Mouse (Mus musculus) megakaryocyte, adult 5-6 weeks (primary cell): ENCODE measurements around the gene Mtus2. TPM values are rescaled to one million over a fixed set of nuclear protein-coding genes. Genes with fewer than 3 reads are reported as not detected.

ENCODE experiments used
- ATAC-seq: 2 replicates; pipeline ENCODE4 v1.8.0; 2016; ENCODE audit warnings: mild to moderate bottlenecking, inconsistent platforms; ENCODE audit not compliant: poor library complexity, severe bottlenecking
- total RNA-seq, 2 experiments: library from RNA; stranded (forward) in 1 of 2; stranded (reverse) in 1 of 2; fragments of 153-499, 151-499 nt in 1 of 2; fragments of 221-1000, 200-1000 nt in 1 of 2; gene quantifications; 2 replicates each; pipeline versions ENCODE4 v1.2.3 to v1.2.4; 2015 to 2017

Gene Mtus2
- total RNA-seq, 2 experiments from 2014 or later: 0.78 to 1.1 TPM

GRCm38 (mm10) chr5:147957592-147958271 lies 612 bp downstream of the Mtus2 start:
- no peak for ATAC-seq

GRCm38 (mm10) chr5:147958552-147958951 lies 1.4 kb downstream of the Mtus2 start:
- no peak for ATAC-seq

GRCm38 (mm10) chr5:147959088-147959487 lies 2.0 kb downstream of the Mtus2 start:
- no peak for ATAC-seq

GRCm38 (mm10) chr5:147960793-147961192 lies 3.7 kb downstream of the Mtus2 start:
- ATAC-seq: no peak

GRCm38 (mm10) chr5:147963820-147964580 lies 6.9 kb downstream of the Mtus2 start:
- peak; percentile 52 for ATAC-seq

GRCm38 (mm10) chr5:147964776-147965175 lies 7.7 kb downstream of the Mtus2 start:
- ATAC-seq: no peak

GRCm38 (mm10) chr5:147966646-147967045 lies 9.5 kb downstream of the Mtus2 start:
- ATAC-seq: no peak

- ATAC-seq: no peak
Observed at GRCm38 (mm10) chr5:147969566-147969965, 12.4 kb downstream of the Mtus2 start.

GRCm38 (mm10) chr5:147976001-147976400 lies 18.9 kb downstream of the Mtus2 start:
- no peak for ATAC-seq

- no peak for ATAC-seq
Observed at GRCm38 (mm10) chr5:147980606-147981005, 23.5 kb downstream of the Mtus2 start.

- no peak for ATAC-seq
Observed at GRCm38 (mm10) chr5:147990289-147990688, 33.2 kb downstream of the Mtus2 start.

- no peak for ATAC-seq
Observed at GRCm38 (mm10) chr5:147990775-147991174, 33.7 kb downstream of the Mtus2 start.

- peak; percentile 77 for ATAC-seq
Observed at GRCm38 (mm10) chr5:147992581-147993378, 35.7 kb downstream of the Mtus2 start.

GRCm38 (mm10) chr5:148005263-148005662 lies 48.1 kb downstream of the Mtus2 start:
- ATAC-seq: no peak

GRCm38 (mm10) chr5:148012156-148012555 lies 55.0 kb downstream of the Mtus2 start:
- no peak for ATAC-seq

- no peak for ATAC-seq
Observed at GRCm38 (mm10) chr5:148014133-148014854, 57.2 kb downstream of the Mtus2 start.

- ATAC-seq: no peak
Observed at GRCm38 (mm10) chr5:148015383-148015782, 58.3 kb downstream of the Mtus2 start.

- no peak for ATAC-seq
Observed at GRCm38 (mm10) chr5:148017371-148017770, 60.3 kb downstream of the Mtus2 start.

GRCm38 (mm10) chr5:148022784-148023183 lies 65.7 kb downstream of the Mtus2 start:
- no peak for ATAC-seq

- ATAC-seq: no peak
Observed at GRCm38 (mm10) chr5:148026401-148027349, 69.6 kb downstream of the Mtus2 start.
